Mouse (Mus musculus): ENCODE data around the gene Dtx3l. TPM values are rescaled to one million over a fixed set of nuclear protein-coding genes. Genes with fewer than 3 reads are reported as not detected.

The Dtx3l gene
- polyA plus RNA-seq, 1 experiment from 2014 or later = 8.0 TPM

Other genes starting within 250 kb of the Dtx3l start
- gene Dirc2, start 169.8 kb downstream of the Dtx3l start, polyA plus RNA-seq (2014; fragmentation: Nextera tagmentation; extraction: Ambion mirVana) = 18.5 and 18.6 TPM in 2 replicates
- 19.9 and 20.0 TPM in 2 replicates for gene Hspbap1, start 168.8 kb downstream of the Dtx3l start, polyA plus RNA-seq (2014; fragmentation: Nextera tagmentation; extraction: Ambion mirVana)
- 1.6 and 2.1 TPM in 2 replicates for gene Parp14, start 67.6 kb downstream of the Dtx3l start, polyA plus RNA-seq (2014; fragmentation: Nextera tagmentation; extraction: Ambion mirVana)
- 9.3 and 11.0 TPM in 2 replicates for gene Parp9, start 681 bp downstream of the Dtx3l start, polyA plus RNA-seq (2014; fragmentation: Nextera tagmentation; extraction: Ambion mirVana)
- 44.4 and 48.1 TPM in 2 replicates for gene Kpna1, start 39.6 kb upstream of the Dtx3l start, polyA plus RNA-seq (2014; fragmentation: Nextera tagmentation; extraction: Ambion mirVana)
- gene Wdr5b, start 102.0 kb upstream of the Dtx3l start, polyA plus RNA-seq (2014; fragmentation: Nextera tagmentation; extraction: Ambion mirVana) = 8.5 and 8.7 TPM in 2 replicates
- 424 and 457 TPM in 2 replicates for gene Fam162a, start 132.4 kb upstream of the Dtx3l start, polyA plus RNA-seq (2014; fragmentation: Nextera tagmentation; extraction: Ambion mirVana)
- 92.4 and 93.1 TPM in 2 replicates for gene Ccdc58, start 132.5 kb upstream of the Dtx3l start, polyA plus RNA-seq (2014; fragmentation: Nextera tagmentation; extraction: Ambion mirVana)
- 0.05 TPM in 1 of 2 replicates, not detected in the other for gene Csta1, start 192.1 kb upstream of the Dtx3l start, polyA plus RNA-seq (2014; fragmentation: Nextera tagmentation; extraction: Ambion mirVana)
- not detected in 2 replicates for gene Stfa2l1, start 217.7 kb upstream of the Dtx3l start, polyA plus RNA-seq (2014; fragmentation: Nextera tagmentation; extraction: Ambion mirVana)
- 1.6 TPM in 1 of 2 replicates, not detected in the other for gene Gm5483, start 245.1 kb upstream of the Dtx3l start, polyA plus RNA-seq (2014; fragmentation: Nextera tagmentation; extraction: Ambion mirVana)